In genomic region chr9:53402991-53403390, GRCm38 (mm10) we compare ENCODE assay signal across 8 mouse cellular contexts. TPM values are rescaled to one million over a fixed set of nuclear protein-coding genes. Genes with fewer than 3 reads are reported as not detected.
A peak's percentile ranks its signal among the peaks of the same experiment; 100 is the strongest.
DNase-seq lines count a peak whose midpoint lies in the region; ATAC-seq lines count a peak whose summit lies in the region.

No protein-coding gene starts in this region.

- no peak overlapping the region for H3K9ac ChIP-seq in forebrain, embryonic 13.5 days
- no peak overlapping the region for H3K9ac ChIP-seq in forebrain, embryonic 12.5 days
- no peak overlapping the region for H3K9ac ChIP-seq in intestine, embryonic 14.5 days (ENCODE audit: low read length)

- intact Hi-C loops in left cerebral cortex, postnatal 4 days (cut with DNase I): no loop called here
- intact Hi-C loops in left cerebral cortex, postnatal 36 days (cut with DNase I): no loop called here

- H3K4me2 ChIP-seq in forebrain, embryonic 13.5 days: peak overlapping the region; percentile 38
- no peak overlapping the region for H3K4me2 ChIP-seq in forebrain, embryonic 12.5 days
- H3K4me2 ChIP-seq in intestine, embryonic 14.5 days (ENCODE audit: low read length): peak overlapping the region; percentile 34

- H3K36me3 ChIP-seq in forebrain, embryonic 13.5 days (ENCODE audit: poor library complexity, severe bottlenecking): no peaks in the 10 kb centered on the region
- H3K36me3 ChIP-seq in forebrain, embryonic 12.5 days (replicated peaks): no peaks in the 10 kb centered on the region
- peaks cover 4% of the 10 kb centered on the region; the same call in 1 of the 2 replicates for H3K36me3 ChIP-seq in intestine, embryonic 14.5 days (ENCODE audit: control insufficient read depth, insufficient read depth, low read length)

- H3K27ac ChIP-seq in forebrain, embryonic 13.5 days: no peak overlapping the region
- no peak overlapping the region for H3K27ac ChIP-seq in forebrain, embryonic 12.5 days
- H3K27ac ChIP-seq in intestine, embryonic 14.5 days (ENCODE audit: low read depth): peak overlapping the region; percentile 17; the same call in 1 of the 2 replicates

- H3K9me3 ChIP-seq in forebrain, embryonic 13.5 days (replicated peaks): no peaks in the 10 kb centered on the region
- H3K9me3 ChIP-seq in forebrain, embryonic 12.5 days: no peaks in the 10 kb centered on the region
- no peaks in the 10 kb centered on the region for H3K9me3 ChIP-seq in intestine, embryonic 14.5 days (ENCODE audit: control insufficient read depth, low read length)

- no peaks in the 10 kb centered on the region for H3K27me3 ChIP-seq in forebrain, embryonic 13.5 days
- no peaks in the 10 kb centered on the region for H3K27me3 ChIP-seq in forebrain, embryonic 12.5 days
- no peaks in the 10 kb centered on the region for H3K27me3 ChIP-seq in intestine, embryonic 14.5 days (replicated peaks; ENCODE audit: control insufficient read depth, insufficient read depth, low read length)

- H3K4me1 ChIP-seq in forebrain, embryonic 13.5 days: peaks cover 19% of the 10 kb centered on the region
- H3K4me1 ChIP-seq in forebrain, embryonic 12.5 days: peaks cover 24% of the 10 kb centered on the region
- H3K4me1 ChIP-seq in intestine, embryonic 14.5 days (replicated peaks; ENCODE audit: control insufficient read depth, insufficient read depth, low read length): 0 out of 2 replicates have a peak, but pooled peaks cover 10% of the 10 kb centered on the region

- ATAC-seq in forebrain, embryonic 13.5 days: no peak
- ATAC-seq in forebrain, embryonic 12.5 days (ENCODE audit: low FRiP score): no peak
- ATAC-seq in intestine, embryonic 14.5 days (replicated peaks; ENCODE audit: low FRiP score, low TSS enrichment, low read depth): no peak

- DNase-seq in left cerebral cortex, postnatal 4 days: peak; percentile 10
- no peak for DNase-seq in left cerebral cortex, postnatal 36 days (ENCODE audit: low spot score in 2 of 2)
- DNase-seq in intestine, embryonic 14.5 days (ENCODE audit: low spot score): no peak
- DNase-seq in retina, embryonic 14.5 days (ENCODE audit: low spot score): peak; percentile 25
- DNase-seq in cerebellum, adult 11 months: no peak
- DNase-seq in cerebellum, postnatal 4 days (ENCODE audit: low spot score in 2 of 2): no peak

- no peak overlapping the region for H3K4me3 ChIP-seq in forebrain, embryonic 13.5 days
- no peak overlapping the region for H3K4me3 ChIP-seq in forebrain, embryonic 12.5 days (replicated peaks)
- H3K4me3 ChIP-seq in intestine, embryonic 14.5 days (ENCODE audit: low read depth, low read length): no peak overlapping the region

- 51% methylated on average over 8 of the region's 8 CpGs for WGBS in forebrain, embryonic 13.5 days
- 57% methylated on average over 8 of the region's 8 CpGs for WGBS in forebrain, embryonic 12.5 days
- WGBS in intestine, embryonic 14.5 days: 65% methylated on average over 8 of the region's 8 CpGs

RNA-seq across cellular contexts. Expression of gene 4930550C14Rik, which starts 0.9 kb away (rescaled TPM):
- polyA plus RNA-seq in forebrain, embryonic 13.5 days (2015; fragmentation: Nextera tagmentation; extraction: Ambion mirVana): 0.13 TPM in 2 replicates
- polyA plus RNA-seq in forebrain, embryonic 12.5 days (2016; fragmentation: Nextera tagmentation; extraction: Ambion mirVana): 0.11 and 0.32 TPM in 2 replicates
- total RNA-seq in left cerebral cortex, postnatal 4 days (2021): not detected
- total RNA-seq in left cerebral cortex, postnatal 36 days (2021): 1 to 10 TPM in 1 of 2 experiments, under 1 TPM in 1; 0.30 to 1.2 TPM
- polyA plus RNA-seq in intestine, embryonic 14.5 days (2014; fragmentation: Nextera tagmentation; extraction: Ambion mirVana): 0.84 and 1.0 TPM in 2 replicates

RNA-seq across cellular contexts. Expression of gene Kdelc2, which starts 19.2 kb away (rescaled TPM):
- polyA plus RNA-seq in forebrain, embryonic 13.5 days (2015; fragmentation: Nextera tagmentation; extraction: Ambion mirVana): 4.3 and 4.9 TPM in 2 replicates
- polyA plus RNA-seq in forebrain, embryonic 12.5 days (2016; fragmentation: Nextera tagmentation; extraction: Ambion mirVana): 7.4 and 8.1 TPM in 2 replicates
- 1 to 10 TPM; 5.7 to 6.6 TPM for total RNA-seq in left cerebral cortex, postnatal 4 days (2021)
- total RNA-seq in left cerebral cortex, postnatal 36 days (2021): 1 to 10 TPM; 6.1 to 6.6 TPM
- 27.3 and 31.3 TPM in 2 replicates for polyA plus RNA-seq in intestine, embryonic 14.5 days (2014; fragmentation: Nextera tagmentation; extraction: Ambion mirVana)

Comparison
In these comparisons a context has a peak if more than half of its experiments do, and no peak if none do; other contexts are left out.
1. DNase-seq: peak in left cerebral cortex, postnatal 4 days (single experiment) and retina, embryonic 14.5 days (single experiment); none in left cerebral cortex, postnatal 36 days (0 of 2), intestine, embryonic 14.5 days (single experiment), cerebellum, adult 11 months (single experiment) and cerebellum, postnatal 4 days (0 of 2).